Mouse (Mus musculus) olfactory bulb, adult 2 months (tissue): ENCODE data around the gene Dpf3.

Source experiments
- CTCF ChIP-seq: fragments of 200-500 bp; IDR thresholded peaks from 2 replicates; pipeline ENCODE4 v1.5.1; 2012; ENCODE audit warnings: low read depth, mild to moderate bottlenecking, low read length, moderate library complexity; ENCODE audit not compliant: insufficient read depth
- POLR2A ChIP-seq: fragments of 200-500 bp; IDR thresholded peaks from 2 replicates; pipeline ENCODE4 v1.6.1; 2012; ENCODE audit warnings: mild to moderate bottlenecking, low read depth, low read length, moderate library complexity; ENCODE audit not compliant: insufficient read depth

GRCm38 (mm10) chr12:83349736-83350135, 137.8 kb downstream of the Dpf3 start:
- TF ChIP-seq CTCF (no peak), POLR2A (no peak)
